Mouse (Mus musculus) kidney, adult 2 months (tissue): Measurements from ENCODE around the gene Mbd3. TPM values are rescaled to one million over a fixed set of nuclear protein-coding genes. Genes with fewer than 3 reads are reported as not detected.
A peak's percentile ranks its signal among the peaks of the same experiment; 100 is the strongest.

Experiments
- DNase-seq: peaks from one replicate; pipeline ENCODE4 v3.0.0; 2021
- H3K27ac ChIP-seq: fragments of 200-500 bp; 2 replicates; pipeline ENCODE4 v1.5.1; 2012; ENCODE audit warnings: low read depth, low read length, control low read depth, inconsistent platforms; ENCODE audit not compliant: insufficient read depth
- H3K27me3 ChIP-seq: fragments of 200-500 bp; replicated peaks from 2 replicates; pipeline ENCODE4 v1.6.1; 2012; ENCODE audit warnings: mild to moderate bottlenecking, moderate library complexity, low read length, inconsistent platforms; ENCODE audit not compliant: control insufficient read depth, insufficient read depth
- H3K36me3 ChIP-seq: fragments of 200-500 bp; 2 replicates; pipeline ENCODE4 v1.6.1; 2012; ENCODE audit warnings: mild to moderate bottlenecking, moderate library complexity, low read length, inconsistent platforms; ENCODE audit not compliant: control insufficient read depth, insufficient read depth
- H3K4me1 ChIP-seq: fragments of 200-500 bp; 2 replicates; pipeline ENCODE4 v1.6.1; 2011; ENCODE audit warnings: low read length; ENCODE audit not compliant: control insufficient read depth, insufficient read depth
- H3K4me3 ChIP-seq: fragments of 200-500 bp; 2 replicates; pipeline ENCODE4 v1.5.1; 2011; ENCODE audit warnings: mild to moderate bottlenecking, low read depth, low read length, control low read depth; ENCODE audit not compliant: insufficient read depth
- CTCF ChIP-seq: fragments of 200-500 bp; conservative IDR thresholded peaks from 2 replicates; pipeline ENCODE4 v1.5.1; 2011; ENCODE audit warnings: low read depth, mild to moderate bottlenecking, control low read depth, low read length, moderate library complexity, mixed read lengths; ENCODE audit not compliant: insufficient read depth, insufficient read length
- POLR2A ChIP-seq: fragments of 200-500 bp; IDR thresholded peaks from one replicate; pipeline ENCODE4 v1.6.1; 2011; ENCODE audit warnings: low read depth, low read length, control low read depth
- WGBS: fragments of 180-500 bp; shearing (Covaris S2); methylation state at CpG from one replicate; pipeline ENCODE4 v1.1.7; 2018; 5-methylcytosine and 5-hydroxymethylcytosine counted together
- polyA plus RNA-seq: library from polyadenylated mRNA; depleted of rRNA; stranded (reverse); fragments of >200 nt; gene quantifications from 2 replicates; pipeline ENCODE4 v1.2.3, GENCODE M21; 2012

The Mbd3 gene
- polyA plus RNA-seq, 1 experiment, result 143 TPM

GRCm38 (mm10) chr10:80403044-80403692 is 3.8 kb upstream of the Mbd3 start:
- Histone ChIP-seq H3K4me3 (no peak overlapping the region), H3K27me3 (no peaks in the 10 kb centered on the region), H3K27ac (no peak overlapping the region), H3K4me1 (peaks cover 17% of the 10 kb centered on the region), H3K36me3 (no peaks in the 10 kb centered on the region; the same call in 1 of the 2 replicates)
- peak; percentile 67 for DNase-seq
- TF ChIP-seq POLR2A (no peak), CTCF (peak; percentile 61)
- 50% methylated on average over 4 of the region's 4 CpGs for WGBS

- Histone ChIP-seq H3K27me3 (no peaks in the 10 kb centered on the region), H3K27ac (no peak overlapping the region), H3K36me3 (no peaks in the 10 kb centered on the region; the same call in 1 of the 2 replicates), H3K4me3 (no peak overlapping the region), H3K4me1 (peaks cover 25% of the 10 kb centered on the region)
- 68% methylated on average over 4 of the region's 4 CpGs for WGBS
- DNase-seq, result no peak
- TF ChIP-seq CTCF (no peak), POLR2A (no peak)
These were observed 1.4 kb upstream of the Mbd3 start for GRCm38 (mm10) chr10:80400704-80401161.

DNA sequence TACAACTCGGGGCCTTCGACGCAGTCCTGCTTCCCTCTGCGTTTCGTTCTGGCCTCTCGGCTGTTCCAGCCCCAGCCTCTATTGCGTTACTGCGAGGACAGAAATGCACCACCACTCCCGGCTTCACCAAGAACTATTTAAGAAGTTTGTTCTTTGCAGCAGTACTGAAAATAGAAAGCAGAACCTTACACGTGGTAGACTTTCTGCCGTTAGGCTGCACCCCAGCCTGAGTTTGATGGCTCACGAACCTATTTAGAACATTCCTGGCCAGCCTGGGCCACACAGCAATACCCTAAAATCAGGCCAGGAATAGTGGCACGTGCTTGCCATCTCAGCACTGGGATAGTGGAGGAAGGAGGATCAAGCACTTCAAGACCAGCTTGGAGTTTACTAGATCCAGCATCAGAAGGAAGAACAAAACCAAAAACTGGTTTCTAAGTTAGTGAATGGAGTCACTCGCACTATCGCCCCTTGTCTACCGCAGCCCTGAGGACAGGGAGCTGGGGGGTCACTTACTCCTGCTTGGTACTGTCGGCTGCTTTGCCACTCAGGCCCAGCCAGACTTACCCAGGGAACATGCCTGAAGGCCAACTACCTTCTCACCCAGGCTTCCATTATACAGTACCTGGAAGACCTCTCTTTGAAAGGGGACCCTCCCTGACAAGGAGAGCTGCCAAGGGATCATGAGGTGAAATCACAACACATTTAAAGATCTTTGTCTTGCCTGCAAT is 788 bp upstream of the Mbd3 start:
- no peak for DNase-seq
- peak overlapping the region; percentile 55 for H3K27ac ChIP-seq
- 10% methylated on average over 17 of the region's 17 CpGs for WGBS
- H3K4me1 ChIP-seq, result peaks cover 19% of the 10 kb centered on the region
- H3K36me3 ChIP-seq, result no peaks in the 10 kb centered on the region; the same call in 1 of the 2 replicates
- TF ChIP-seq CTCF (no peak), POLR2A (no peak)
- H3K4me3 ChIP-seq, result peak overlapping the region; percentile 63
- no peaks in the 10 kb centered on the region for H3K27me3 ChIP-seq

GRCm38 (mm10) chr10:80398719-80399190 is 595 bp downstream of the Mbd3 start:
- TF ChIP-seq CTCF, result 0 out of 2 replicates have a peak, but pooled peaks have one; percentile 4
- TF ChIP-seq POLR2A, result no peak
- H3K27me3 ChIP-seq, result no peaks in the 10 kb centered on the region
- peaks cover 14% of the 10 kb centered on the region for H3K4me1 ChIP-seq
- H3K4me3 ChIP-seq, result peak overlapping the region; percentile 59
- H3K27ac ChIP-seq, result peak overlapping the region; percentile 84
- no peaks in the 10 kb centered on the region; the same call in none of the 2 replicates for H3K36me3 ChIP-seq
- under 1% methylated on average over 59 of the region's 59 CpGs for WGBS
- peak; percentile 99 for DNase-seq

DNA sequence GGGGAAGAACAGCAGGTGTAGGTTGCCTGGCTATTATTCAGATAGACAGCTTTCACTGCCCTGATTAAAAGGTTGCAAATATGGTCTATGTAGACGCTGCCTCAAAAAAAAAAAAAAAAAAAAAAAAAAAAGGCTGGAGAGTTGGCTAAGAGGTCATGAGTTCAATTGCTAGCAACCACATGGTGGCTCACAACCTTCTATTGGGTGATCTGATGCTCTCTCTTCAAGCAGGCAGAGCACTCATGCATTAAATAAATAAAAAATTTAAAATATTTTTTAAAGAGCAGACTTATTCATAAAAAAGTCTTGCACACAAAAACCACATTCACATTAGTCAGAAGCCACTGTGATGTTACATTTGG is 1.2 kb downstream of the Mbd3 start:
- Histone ChIP-seq H3K36me3 (no peaks in the 10 kb centered on the region; the same call in none of the 2 replicates), H3K27me3 (no peaks in the 10 kb centered on the region), H3K27ac (peak overlapping the region; percentile 18; the same call in 1 of the 2 replicates), H3K4me3 (peak overlapping the region; percentile 46; the same call in 1 of the 2 replicates), H3K4me1 (peaks cover 15% of the 10 kb centered on the region)
- TF ChIP-seq CTCF (no peak), POLR2A (no peak)
- DNase-seq, result no peak
- 0% methylated on average over 1 of the region's 1 CpGs for WGBS

DNA sequence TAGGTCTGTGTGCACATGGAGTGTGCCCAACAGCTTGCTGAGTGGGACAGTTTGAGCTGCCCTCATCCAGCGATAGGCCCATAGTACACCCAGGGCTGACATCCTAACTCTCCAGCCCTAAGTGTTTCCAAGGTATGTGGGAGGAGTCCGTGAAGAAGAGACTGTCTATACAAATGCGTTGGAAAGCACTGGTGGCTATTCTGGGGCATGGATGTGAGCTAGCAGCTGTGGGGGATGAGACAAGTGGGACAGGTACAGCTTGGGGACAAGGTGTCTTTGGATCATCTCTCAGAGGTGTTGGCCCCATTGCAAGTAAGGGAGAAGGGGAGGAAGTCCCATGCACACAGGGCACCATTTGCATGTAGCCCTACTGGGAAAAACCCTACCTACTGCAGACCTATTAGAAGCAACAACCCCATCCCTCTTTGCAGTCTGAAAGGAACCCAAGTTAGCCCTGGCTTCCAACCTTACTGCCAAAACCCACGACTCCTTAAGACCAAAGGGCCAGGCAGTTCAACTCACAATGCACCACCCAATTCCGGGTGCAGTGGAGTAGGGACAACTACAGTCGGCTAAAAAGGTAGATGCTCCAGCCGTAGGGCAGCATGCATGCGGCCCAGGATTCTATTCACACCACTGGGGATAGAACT is 1.7 kb downstream of the Mbd3 start:
- H3K27ac ChIP-seq, result no peak overlapping the region
- H3K4me3 ChIP-seq, result no peak overlapping the region
- H3K27me3 ChIP-seq, result no peaks in the 10 kb centered on the region
- 28% methylated on average over 8 of the region's 8 CpGs for WGBS
- no peak for TF ChIP-seq POLR2A
- no peak for TF ChIP-seq CTCF
- DNase-seq, result no peak
- H3K4me1 ChIP-seq, result peaks cover 20% of the 10 kb centered on the region
- no peaks in the 10 kb centered on the region; the same call in none of the 2 replicates for H3K36me3 ChIP-seq
